Mouse (Mus musculus): ENCODE measurements around the gene Efr3b. TPM values are rescaled to one million over a fixed set of nuclear protein-coding genes. Genes with fewer than 3 reads are reported as not detected.

Gene Efr3b
- total RNA-seq, 2 experiments from 2014 or later, result 95.7 to 97.7 TPM

GRCm38 (mm10) chr12:4045992-4046391 is 7.3 kb upstream of the Efr3b start:
- intact Hi-C loops (cut with DNase I), result no loop called here

GRCm38 (mm10) chr12:4042411-4042810 is 3.7 kb upstream of the Efr3b start:
- no peak for DNase-seq (ENCODE audit: low spot score in 2 of 2)

More at GRCm38 (mm10) chr12:4045992-4046391, 7.3 kb upstream of the Efr3b start:
- DNase-seq (ENCODE audit: low spot score in 2 of 2), result no peak

GRCm38 (mm10) chr12:4039046-4039445 is 331 bp upstream of the Efr3b start:
- intact Hi-C loops (cut with DNase I), result loop anchor here (5.0 kb wide), 1 partner anchor 57 kb away; no protein-coding TSS in a partner anchor
- no peak for DNase-seq (ENCODE audit: low spot score in 2 of 2)

More at GRCm38 (mm10) chr12:4042411-4042810, 3.7 kb upstream of the Efr3b start:
- intact Hi-C loops (cut with DNase I), result no loop called here

- intact Hi-C loops (cut with DNase I), result loop anchor here (5.0 kb wide), 1 partner anchor 55 kb away; no protein-coding TSS in a partner anchor
- peak in 1 of 2 experiments; percentile 19 for DNase-seq (ENCODE audit: low spot score in 2 of 2)
These were observed 1.2 kb downstream of the Efr3b start for GRCm38 (mm10) chr12:4037511-4037910.

GRCm38 (mm10) chr12:4036157-4036556 is 2.6 kb downstream of the Efr3b start:
- intact Hi-C loops (cut with DNase I), result loop anchor here (5.0 kb wide), 1 partner anchor 54 kb away; no protein-coding TSS in a partner anchor
- DNase-seq (ENCODE audit: low spot score in 2 of 2), result no peak

- intact Hi-C loops (cut with DNase I), result no loop called here
- DNase-seq (ENCODE audit: low spot score in 2 of 2), result no peak
These were observed 9.7 kb downstream of the Efr3b start for GRCm38 (mm10) chr12:4029064-4029463.

GRCm38 (mm10) chr12:4028516-4028915 is 10.2 kb downstream of the Efr3b start:
- DNase-seq (ENCODE audit: low spot score in 2 of 2), result peak; percentile 61 to 87
- intact Hi-C loops (cut with DNase I), result no loop called here

GRCm38 (mm10) chr12:4024356-4024755 is 14.4 kb downstream of the Efr3b start:
- DNase-seq (ENCODE audit: low spot score in 2 of 2), result no peak
- intact Hi-C loops (cut with DNase I), result no loop called here

- no peak for DNase-seq (ENCODE audit: low spot score in 2 of 2)
- intact Hi-C loops (cut with DNase I), result no loop called here
These were observed 15.2 kb downstream of the Efr3b start for GRCm38 (mm10) chr12:4023501-4023900.

- DNase-seq (ENCODE audit: low spot score in 2 of 2), result no peak
- intact Hi-C loops (cut with DNase I), result no loop called here
These were observed 15.9 kb downstream of the Efr3b start for GRCm38 (mm10) chr12:4022845-4023244.

- intact Hi-C loops (cut with DNase I), result no loop called here
- DNase-seq (ENCODE audit: low spot score in 2 of 2), result no peak
These were observed 18.2 kb downstream of the Efr3b start for GRCm38 (mm10) chr12:4020505-4020904.

GRCm38 (mm10) chr12:4016321-4016720 is 22.4 kb downstream of the Efr3b start:
- no peak for DNase-seq (ENCODE audit: low spot score in 2 of 2)
- intact Hi-C loops (cut with DNase I), result no loop called here

GRCm38 (mm10) chr12:4015741-4016140 is 23.0 kb downstream of the Efr3b start:
- no peak for DNase-seq (ENCODE audit: low spot score in 2 of 2)
- intact Hi-C loops (cut with DNase I), result no loop called here

GRCm38 (mm10) chr12:4015255-4015654 is 23.5 kb downstream of the Efr3b start:
- peak in 1 of 2 experiments; percentile 47 for DNase-seq (ENCODE audit: low spot score in 2 of 2)
- intact Hi-C loops (cut with DNase I), result no loop called here

- intact Hi-C loops (cut with DNase I), result no loop called here
- DNase-seq (ENCODE audit: low spot score in 2 of 2), result peak; percentile 76
These were observed 27.0 kb downstream of the Efr3b start for GRCm38 (mm10) chr12:4011715-4012114.

GRCm38 (mm10) chr12:4011301-4011700 is 27.4 kb downstream of the Efr3b start:
- intact Hi-C loops (cut with DNase I), result no loop called here
- no peak for DNase-seq (ENCODE audit: low spot score in 2 of 2)

- intact Hi-C loops (cut with DNase I), result no loop called here
These were observed 30.0 kb downstream of the Efr3b start for GRCm38 (mm10) chr12:4008731-4009130.

GRCm38 (mm10) chr12:4007766-4008165 is 30.9 kb downstream of the Efr3b start:
- DNase-seq (ENCODE audit: low spot score in 2 of 2), result no peak
- intact Hi-C loops (cut with DNase I), result no loop called here

More at GRCm38 (mm10) chr12:4008731-4009130, 30.0 kb downstream of the Efr3b start:
- no peak for DNase-seq (ENCODE audit: low spot score in 2 of 2)

- intact Hi-C loops (cut with DNase I), result no loop called here
- no peak for DNase-seq (ENCODE audit: low spot score in 2 of 2)
These were observed 31.5 kb downstream of the Efr3b start for GRCm38 (mm10) chr12:4007181-4007580.

- intact Hi-C loops (cut with DNase I), result no loop called here
- peak; percentile 37 to 45 for DNase-seq (ENCODE audit: low spot score in 2 of 2)
These were observed 32.6 kb downstream of the Efr3b start for GRCm38 (mm10) chr12:4006079-4006478.

GRCm38 (mm10) chr12:4004648-4005047 is 34.1 kb downstream of the Efr3b start:
- DNase-seq (ENCODE audit: low spot score in 2 of 2), result no peak
- intact Hi-C loops (cut with DNase I), result no loop called here

- no peak for DNase-seq (ENCODE audit: low spot score in 2 of 2)
- intact Hi-C loops (cut with DNase I), result no loop called here
These were observed 38.3 kb downstream of the Efr3b start for GRCm38 (mm10) chr12:4000406-4000805.

All from left cerebral cortex, postnatal 14 days (tissue).